Mouse (Mus musculus) embryonic facial prominence, embryonic 15.5 days (tissue): Measurements from ENCODE around the gene Bcar3. TPM values are rescaled to one million over a fixed set of nuclear protein-coding genes. Genes with fewer than 3 reads are reported as not detected.
A peak's percentile ranks its signal among the peaks of the same experiment; 100 is the strongest.

Experiments used
- ATAC-seq: fragments of 200-750 bp; cut with Nextera tagmentation; 2 replicates; pipeline ENCODE4 v1.8.0; 2017; ENCODE audit warnings: low read depth, moderate TSS enrichment; ENCODE audit not compliant: insufficient number of reproducible peaks, low FRiP score, low TSS enrichment
- H3K27ac ChIP-seq: fragments of 300-500 bp; sonication (generic); replicated peaks from 2 replicates; pipeline ENCODE4 v1.5.1; 2015; ENCODE audit warnings: mild to moderate bottlenecking, inconsistent platforms
- H3K27me3 ChIP-seq: fragments of 300-500 bp; sonication (generic); 2 replicates; pipeline ENCODE4 v1.6.1; 2015; ENCODE audit warnings: inconsistent platforms
- H3K36me3 ChIP-seq: fragments of 300-500 bp; sonication (generic); 2 replicates; pipeline ENCODE4 v1.6.1; 2015; ENCODE audit warnings: mild to moderate bottlenecking, inconsistent platforms
- H3K4me1 ChIP-seq: fragments of 300-500 bp; sonication (generic); 2 replicates; pipeline ENCODE4 v1.6.1; 2015; ENCODE audit warnings: inconsistent platforms
- H3K4me2 ChIP-seq: fragments of 300-500 bp; sonication (generic); replicated peaks from 2 replicates; pipeline ENCODE4 v1.6.1; 2015; ENCODE audit warnings: mild to moderate bottlenecking, inconsistent platforms
- H3K4me3 ChIP-seq: fragments of 300-500 bp; sonication (generic); replicated peaks from 2 replicates; pipeline ENCODE4 v1.5.1; 2015; ENCODE audit warnings: mild to moderate bottlenecking, inconsistent platforms
- H3K9ac ChIP-seq: fragments of 300-500 bp; sonication (generic); 2 replicates; pipeline ENCODE4 v1.6.1; 2015; ENCODE audit warnings: inconsistent platforms
- H3K9me3 ChIP-seq: fragments of 300-500 bp; sonication (generic); replicated peaks from 2 replicates; pipeline ENCODE4 v1.6.1; 2016; ENCODE audit warnings: inconsistent platforms
- WGBS: fragments of 180-500 bp; shearing (Covaris S2); methylation state at CpG from one replicate; pipeline ENCODE4 v1.1.7; 2015; 5-methylcytosine and 5-hydroxymethylcytosine counted together
- microRNA counts: library from miRNA; unstranded; fragments of <30 nt; microRNA quantifications from one replicate; lab custom pipeline; 2016
- microRNA-seq: library from miRNA; unstranded; fragments of <30 nt; microRNA quantifications from one replicate; pipeline ENCODE4, GENCODE M21; 2016; ENCODE audit warnings: borderline number of aligned reads
- polyA plus RNA-seq: library from polyadenylated mRNA; unstranded; fragments of >200 nt; fragmentation: Nextera tagmentation; extraction: Ambion mirVana; gene quantifications from 2 replicates; pipeline ENCODE4 v1.2.1, GENCODE M21; 2015

Bcar3 gene
- polyA plus RNA-seq, 1 experiment from 2014 or later: 12.6 TPM

DNA sequence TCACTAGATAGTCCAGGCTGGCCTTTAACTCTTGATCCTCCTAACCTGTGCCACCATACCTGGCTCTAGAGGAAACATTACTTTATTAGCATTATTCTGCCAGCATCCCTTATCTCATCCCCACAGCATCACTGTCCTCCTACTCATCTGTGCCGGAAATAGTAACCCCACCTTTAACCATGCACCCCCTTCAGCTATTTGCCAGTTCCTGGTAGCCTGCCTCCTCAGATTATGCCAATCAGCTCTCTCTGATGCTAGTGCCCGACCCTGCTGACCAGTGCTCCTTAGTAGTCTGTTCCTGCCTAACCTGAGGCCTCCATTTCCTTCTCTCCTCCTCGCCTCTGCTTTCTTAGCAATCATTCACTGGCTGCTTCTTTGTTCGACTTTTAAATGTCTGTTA is 253.5 kb downstream of the Bcar3 start:
- 81% methylated on average over 4 of the region's 4 CpGs for WGBS
- H3K36me3 ChIP-seq: peaks cover 17% of the 10 kb centered on the region

GRCm38 (mm10) chr3:122551174-122551573 is 257.2 kb downstream of the Bcar3 start:
- Histone ChIP-seq H3K36me3 (peaks cover 3% of the 10 kb centered on the region; the same call in 1 of the 2 replicates), H3K9me3 (no peaks in the 10 kb centered on the region), H3K4me1 (no peaks in the 10 kb centered on the region), H3K27ac (no peak overlapping the region), H3K4me2 (no peak overlapping the region), H3K4me3 (no peak overlapping the region), H3K27me3 (no peaks in the 10 kb centered on the region), H3K9ac (no peak overlapping the region)
- 85% methylated on average over 3 of the region's 3 CpGs for WGBS
- ATAC-seq: no peak

More for the DNA sequence above, 253.5 kb downstream of the Bcar3 start:
- H3K4me2 ChIP-seq: no peak overlapping the region
- no peak for ATAC-seq
- no peak overlapping the region for H3K4me3 ChIP-seq
- H3K9me3 ChIP-seq: no peaks in the 10 kb centered on the region
- no peak overlapping the region for H3K27ac ChIP-seq
- H3K27me3 ChIP-seq: no peaks in the 10 kb centered on the region
- no peaks in the 10 kb centered on the region for H3K4me1 ChIP-seq
- no peak overlapping the region for H3K9ac ChIP-seq

DNA sequence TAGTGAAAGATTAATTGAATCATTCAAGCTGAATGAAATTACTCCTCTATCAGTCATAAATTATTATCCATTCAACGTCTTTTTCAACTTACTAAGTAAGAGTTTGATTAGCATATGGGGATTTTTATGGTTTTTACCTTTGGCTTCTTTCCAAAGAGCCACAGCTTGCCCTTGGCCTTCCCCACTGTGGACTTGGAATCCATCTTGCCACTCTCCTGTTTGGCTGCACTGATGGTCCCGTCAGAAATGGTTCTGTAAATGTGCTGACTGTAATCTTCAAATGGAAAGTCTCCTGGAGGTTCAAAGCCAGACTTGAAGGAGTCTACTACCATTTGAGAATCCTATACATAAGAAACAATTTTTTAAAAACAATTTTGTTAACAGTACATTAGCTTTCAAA is 263.8 kb downstream of the Bcar3 start:
- no peaks in the 10 kb centered on the region for H3K27me3 ChIP-seq
- ATAC-seq: no peak
- no peak overlapping the region for H3K9ac ChIP-seq
- no peaks in the 10 kb centered on the region for H3K4me1 ChIP-seq
- H3K27ac ChIP-seq: no peak overlapping the region
- no peak overlapping the region for H3K4me3 ChIP-seq
- H3K36me3 ChIP-seq: peaks cover 10% of the 10 kb centered on the region; the same call in 1 of the 2 replicates
- no peak overlapping the region for H3K4me2 ChIP-seq
- no peaks in the 10 kb centered on the region for H3K9me3 ChIP-seq
- 61% methylated on average over 2 of the region's 2 CpGs for WGBS

DNA sequence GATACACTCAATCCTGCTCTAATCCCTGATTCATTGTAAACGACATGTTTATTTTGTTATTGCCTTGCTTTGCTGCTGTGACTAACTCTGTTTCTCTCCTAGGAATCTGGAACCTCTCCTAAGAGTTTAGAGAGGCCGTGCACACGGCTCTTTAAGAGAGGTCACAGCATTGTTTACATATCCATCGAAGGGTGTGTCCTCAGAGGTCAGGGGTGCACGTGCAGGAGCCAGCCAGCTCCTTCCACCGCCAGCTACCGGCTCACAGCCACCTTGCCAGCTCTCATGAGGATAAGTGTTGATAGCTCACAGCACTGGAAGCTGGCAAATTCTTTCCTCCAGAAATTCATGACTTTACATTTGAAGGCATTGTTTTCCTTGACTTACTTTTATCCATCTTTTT is 271.3 kb downstream of the Bcar3 start:
- 26% methylated on average over 7 of the region's 7 CpGs for WGBS
- no peak overlapping the region for H3K4me3 ChIP-seq
- ATAC-seq: no peak
- no peak overlapping the region for H3K9ac ChIP-seq
- H3K9me3 ChIP-seq: no peaks in the 10 kb centered on the region
- no peaks in the 10 kb centered on the region for H3K27me3 ChIP-seq
- H3K27ac ChIP-seq: no peak overlapping the region
- H3K4me1 ChIP-seq: 0 out of 2 replicates have a peak, but pooled peaks cover 3% of the 10 kb centered on the region
- peaks cover 14% of the 10 kb centered on the region; the same call in 1 of the 2 replicates for H3K36me3 ChIP-seq
- H3K4me2 ChIP-seq: no peak overlapping the region

DNA sequence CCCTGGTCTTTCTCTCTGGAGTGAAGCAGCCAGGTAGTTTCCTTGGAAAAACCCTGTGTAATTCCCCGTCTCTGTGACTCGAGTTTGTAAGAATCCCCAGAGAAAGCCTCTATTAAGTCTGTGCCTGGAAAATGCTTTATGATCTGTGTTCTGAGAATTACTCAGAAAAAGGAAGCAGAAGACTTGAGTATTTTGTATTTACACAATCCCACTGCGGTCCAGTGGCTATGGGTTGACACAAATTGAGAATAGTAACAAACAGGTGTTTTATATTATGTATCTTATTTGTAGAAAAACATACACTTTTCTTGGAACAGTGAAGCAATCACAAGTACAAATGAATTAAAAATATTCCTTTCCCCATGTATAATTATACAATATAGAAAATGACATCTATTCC is 272.2 kb downstream of the Bcar3 start:
- 57% methylated on average over 3 of the region's 3 CpGs for WGBS
- H3K9me3 ChIP-seq: no peaks in the 10 kb centered on the region
- H3K27ac ChIP-seq: no peak overlapping the region
- H3K36me3 ChIP-seq: peaks cover 11% of the 10 kb centered on the region; the same call in 1 of the 2 replicates
- ATAC-seq: no peak
- H3K27me3 ChIP-seq: no peaks in the 10 kb centered on the region
- H3K4me3 ChIP-seq: no peak overlapping the region
- no peak overlapping the region for H3K4me2 ChIP-seq
- H3K4me1 ChIP-seq: 0 out of 2 replicates have a peak, but pooled peaks cover 3% of the 10 kb centered on the region
- H3K9ac ChIP-seq: no peak overlapping the region

DNA sequence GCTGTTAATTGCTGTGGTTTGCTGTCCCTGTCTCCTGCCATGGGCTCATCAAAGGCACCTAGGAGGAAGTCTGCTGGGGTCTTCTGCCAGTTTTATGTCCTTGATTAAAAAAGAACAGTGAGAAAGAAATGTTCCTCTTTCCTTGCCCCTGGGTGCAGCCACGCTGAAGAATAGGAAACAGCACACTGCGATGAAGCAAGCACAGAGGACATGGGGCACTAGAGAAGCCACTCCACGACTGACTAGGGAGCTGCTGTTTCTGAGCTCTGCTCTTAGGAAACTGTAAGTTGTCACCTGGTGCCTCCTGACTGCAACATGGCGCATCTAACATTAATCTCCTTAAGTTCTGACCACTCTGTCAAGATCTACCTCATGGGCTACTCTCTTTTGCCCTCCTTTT is 272.6 kb downstream of the Bcar3 start:
- Histone ChIP-seq H3K9me3 (no peaks in the 10 kb centered on the region), H3K4me3 (no peak overlapping the region), H3K4me2 (no peak overlapping the region), H3K27ac (no peak overlapping the region), H3K4me1 (0 out of 2 replicates have a peak, but pooled peaks cover 3% of the 10 kb centered on the region), H3K36me3 (peaks cover 8% of the 10 kb centered on the region; the same call in 1 of the 2 replicates), H3K27me3 (no peaks in the 10 kb centered on the region), H3K9ac (no peak overlapping the region)
- 51% methylated on average over 4 of the region's 4 CpGs for WGBS
- no peak for ATAC-seq

DNA sequence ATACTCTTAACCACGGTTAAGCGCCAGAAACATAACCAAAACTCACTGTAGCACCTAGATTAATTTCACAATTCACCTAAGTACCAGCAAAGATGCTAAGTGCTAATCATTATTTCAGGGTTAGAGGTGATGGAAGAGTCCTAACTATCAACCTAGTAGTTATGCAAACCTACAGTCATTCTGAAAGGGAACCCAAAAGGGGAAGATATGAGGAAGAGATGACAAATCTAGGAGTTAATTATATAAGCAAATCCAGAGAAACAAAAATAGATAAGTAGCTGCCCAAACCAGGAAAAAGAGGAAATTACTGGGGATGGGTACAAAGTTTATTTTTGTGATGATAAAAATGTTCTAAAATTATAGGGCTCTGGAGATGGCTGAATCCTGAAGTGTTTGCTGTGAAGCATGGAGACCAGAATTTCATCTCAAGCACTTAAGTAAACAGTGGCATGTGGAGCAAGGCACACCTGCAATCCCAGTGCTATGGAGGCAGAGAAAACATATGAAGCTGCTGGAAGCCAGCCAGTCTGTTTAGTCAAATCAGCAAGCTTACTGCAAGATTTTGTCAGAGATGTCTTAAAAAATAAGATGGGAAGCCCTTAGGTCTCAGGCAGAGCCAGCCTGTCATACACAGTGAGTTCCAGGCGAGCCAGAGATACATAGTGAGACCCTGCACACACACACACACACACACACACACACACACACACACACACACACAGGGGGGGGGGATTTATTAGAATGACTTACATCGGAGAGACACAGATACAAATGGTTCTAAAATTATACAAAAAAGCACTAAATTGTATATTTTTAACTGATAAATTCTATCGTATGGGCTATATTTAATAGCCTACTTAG is 279.7 kb downstream of the Bcar3 start:
- H3K4me2 ChIP-seq: no peak overlapping the region
- H3K36me3 ChIP-seq: peaks cover 8% of the 10 kb centered on the region
- no peak for ATAC-seq
- 87% methylated on average over 5 of the region's 5 CpGs for WGBS
- H3K9ac ChIP-seq: no peak overlapping the region
- H3K4me3 ChIP-seq: no peak overlapping the region
- H3K4me1 ChIP-seq: no peaks in the 10 kb centered on the region
- H3K27me3 ChIP-seq: no peaks in the 10 kb centered on the region
- no peak overlapping the region for H3K27ac ChIP-seq
- H3K9me3 ChIP-seq: no peaks in the 10 kb centered on the region

GRCm38 (mm10) chr3:122574921-122575320 is 281.0 kb downstream of the Bcar3 start:
- no peak overlapping the region for H3K9ac ChIP-seq
- WGBS: 59% methylated on average over 1 of the region's 1 CpGs
- H3K27ac ChIP-seq: no peak overlapping the region
- peaks cover 8% of the 10 kb centered on the region for H3K36me3 ChIP-seq
- no peak overlapping the region for H3K4me2 ChIP-seq
- H3K4me3 ChIP-seq: no peak overlapping the region
- H3K4me1 ChIP-seq: no peaks in the 10 kb centered on the region
- no peak for ATAC-seq
- H3K27me3 ChIP-seq: no peaks in the 10 kb centered on the region
- H3K9me3 ChIP-seq: no peaks in the 10 kb centered on the region

GRCm38 (mm10) chr3:122577360-122577759 is 283.4 kb downstream of the Bcar3 start:
- no peak overlapping the region for H3K27ac ChIP-seq
- H3K4me1 ChIP-seq: no peaks in the 10 kb centered on the region
- no peaks in the 10 kb centered on the region for H3K27me3 ChIP-seq
- ATAC-seq: no peak
- no peak overlapping the region for H3K4me2 ChIP-seq
- no peak overlapping the region for H3K9ac ChIP-seq
- H3K9me3 ChIP-seq: no peaks in the 10 kb centered on the region
- H3K4me3 ChIP-seq: no peak overlapping the region
- peaks cover 8% of the 10 kb centered on the region for H3K36me3 ChIP-seq

MicroRNA genes within 50 kb of the gene (microRNA counts, 519-probe panel; counts per million panel counts)
- microRNA mmu-miR-760 (lab: Ali Mortazavi, UCI): 1,843 counts per million, percentile 29 among the panel's probes with 10 or more counts

Small RNA genes lying within 50 kb of the gene (microRNA-seq; reads per million reads assigned to microRNA genes)
- gene Mir760: 44.8 reads per million, percentile 44 among the genes with 10 or more reads in this experiment
- gene Mir7657: not detected

Other genes with a start within 250 kb of the Bcar3 start
- gene Abca4, start 249.7 kb upstream of the Bcar3 start, polyA plus RNA-seq: 1.3 and 1.6 TPM in 2 replicates
- 68.6 and 74.2 TPM in 2 replicates for gene Gclm, start 48.6 kb upstream of the Bcar3 start, polyA plus RNA-seq
- gene Dnttip2, start 19.7 kb upstream of the Bcar3 start, polyA plus RNA-seq: 63.8 and 65.0 TPM in 2 replicates